Mouse (Mus musculus) MEL (cell line): Measurements from ENCODE around the gene Klf12. TPM values are rescaled to one million over a fixed set of nuclear protein-coding genes. Genes with fewer than 3 reads are reported as not detected.

Experiments
- DNase-seq: peaks from one replicate; pipeline ENCODE4 v3.0.0; 2011; ENCODE audit warnings: low read depth, low spot score
- H3K27ac ChIP-seq: 2 replicates; pipeline ENCODE4 v1.5.1; 2012; ENCODE audit warnings: low read depth, mild to moderate bottlenecking, control low read depth, low read length, moderate library complexity; ENCODE audit not compliant: control insufficient read depth
- H3K27me3 ChIP-seq, 2 experiments: fragments of 150-350 bp in 1 of 2; sonication (generic) in 1 of 2; 2 replicates each; pipeline ENCODE4 v1.6.1; 2012; ENCODE audit warnings: low read length in 2 of 2, mild to moderate bottlenecking in 2 of 2, improper control_type of control experiment in 1 of 2, moderate library complexity in 1 of 2; ENCODE audit not compliant: insufficient read depth in 2 of 2, control insufficient read depth in 1 of 2
- H3K36me3 ChIP-seq, 2 experiments: 2 replicates each; pipeline ENCODE4 v1.6.1; 2012 to 2014; ENCODE audit warnings: low read length in 2 of 2, improper control_type of control experiment in 1 of 2, inconsistent platforms in 1 of 2, mild to moderate bottlenecking in 1 of 2; ENCODE audit not compliant: insufficient read depth in 2 of 2, control insufficient read depth in 1 of 2
- H3K4me1 ChIP-seq, 2 experiments: fragments of 150-350 bp in 1 of 2; sonication (generic) in 1 of 2; 2 replicates each; pipeline ENCODE4 v1.6.1; 2012; ENCODE audit warnings: low read length in 2 of 2, improper control_type of control experiment in 1 of 2, mild to moderate bottlenecking in 1 of 2; ENCODE audit not compliant: insufficient read depth in 2 of 2, control insufficient read depth in 1 of 2
- H3K4me3 ChIP-seq, 2 experiments: fragments of 150-350 bp in 1 of 2; sonication (generic) in 1 of 2; 2 replicates each; pipeline ENCODE4 v1.5.1; 2012; ENCODE audit warnings: low read depth in 2 of 2, low read length in 2 of 2, mild to moderate bottlenecking in 2 of 2, moderate library complexity in 2 of 2, control low read depth in 1 of 2, improper control_type of control experiment in 1 of 2; ENCODE audit not compliant: control insufficient read depth in 1 of 2, insufficient read depth in 1 of 2
- H3K79me2 ChIP-seq: 2 replicates; pipeline ENCODE4 v1.6.1; 2012; ENCODE audit warnings: mild to moderate bottlenecking, low read length, moderate library complexity; ENCODE audit not compliant: control insufficient read depth, poor library complexity, insufficient read depth
- H3K9ac ChIP-seq: 2 replicates; pipeline ENCODE4 v1.6.1; 2012; ENCODE audit warnings: low read depth, mild to moderate bottlenecking, control low read depth, low read length, moderate library complexity; ENCODE audit not compliant: control insufficient read depth, poor library complexity, severe bottlenecking
- H3K9me3 ChIP-seq: fragments of 150-350 bp; sonication (generic); replicated peaks from 2 replicates; pipeline ENCODE4 v1.6.1; 2012; ENCODE audit warnings: mild to moderate bottlenecking, low read length, improper control_type of control experiment, moderate library complexity; ENCODE audit not compliant: insufficient read depth
- BHLHE40 ChIP-seq: IDR thresholded peaks from 2 replicates; pipeline ENCODE4 v1.6.1; 2012; ENCODE audit warnings: low read depth, mild to moderate bottlenecking, inconsistent platforms, low read length, improper control_type of control experiment, borderline replicate concordance
- CHD1 ChIP-seq: IDR thresholded peaks from 2 replicates; pipeline ENCODE4 v1.6.1; 2012; ENCODE audit warnings: low read depth, mild to moderate bottlenecking, inconsistent platforms, low read length, improper control_type of control experiment
- CHD2 ChIP-seq: IDR thresholded peaks from 2 replicates; pipeline ENCODE4 v1.6.1; 2011; ENCODE audit warnings: low read length, improper control_type of control experiment
- E2F4 ChIP-seq: IDR thresholded peaks from 2 replicates; pipeline ENCODE4 v1.6.1; 2011; ENCODE audit warnings: low read depth, low read length, improper control_type of control experiment, borderline replicate concordance
- EP300 ChIP-seq, 2 experiments: IDR thresholded peaks; 2 replicates each; pipeline ENCODE4 v1.6.1; 2011; ENCODE audit warnings: improper control_type of control experiment in 2 of 2, low read length in 2 of 2, low read depth in 1 of 2, mild to moderate bottlenecking in 1 of 2
- ETS1 ChIP-seq: IDR thresholded peaks from 2 replicates; pipeline ENCODE4 v1.6.1; 2012; ENCODE audit warnings: low read depth, mild to moderate bottlenecking, inconsistent platforms, low read length, improper control_type of control experiment, moderate library complexity
- GABPA ChIP-seq: IDR thresholded peaks from 2 replicates; pipeline ENCODE4 v1.6.1; 2012; ENCODE audit warnings: low read depth, mild to moderate bottlenecking, inconsistent platforms, low read length, improper control_type of control experiment, moderate library complexity
- KAT2A ChIP-seq: conservative IDR thresholded peaks from 2 replicates; pipeline ENCODE4 v1.6.1; 2012; ENCODE audit warnings: low read depth, low read length, improper control_type of control experiment, inconsistent platforms
- MAFK ChIP-seq: IDR thresholded peaks from 2 replicates; pipeline ENCODE4 v1.6.1; 2011; ENCODE audit warnings: low read depth, mild to moderate bottlenecking, low read length, improper control_type of control experiment, borderline replicate concordance
- MAX ChIP-seq: IDR thresholded peaks from 2 replicates; pipeline ENCODE4 v1.6.1; 2011; ENCODE audit warnings: low read length, improper control_type of control experiment
- MAZ ChIP-seq: IDR thresholded peaks from 2 replicates; pipeline ENCODE4 v1.6.1; 2012; ENCODE audit warnings: low read depth, mild to moderate bottlenecking, inconsistent platforms, low read length, improper control_type of control experiment
- MEF2A ChIP-seq: IDR thresholded peaks from 2 replicates; pipeline ENCODE4 v1.6.1; 2014; ENCODE audit warnings: low read depth, mild to moderate bottlenecking, inconsistent platforms, low read length, improper control_type of control experiment; ENCODE audit not compliant: poor library complexity, insufficient replicate concordance, severe bottlenecking; ENCODE audit errors: extremely low read depth
- MXI1 ChIP-seq: IDR thresholded peaks from 2 replicates; pipeline ENCODE4 v1.6.1; 2011; ENCODE audit warnings: mild to moderate bottlenecking, low read depth, low read length, improper control_type of control experiment
- MYB ChIP-seq: IDR thresholded peaks from 2 replicates; pipeline ENCODE4 v1.6.1; 2011; ENCODE audit warnings: mild to moderate bottlenecking, low read depth, low read length, improper control_type of control experiment
- MYC ChIP-seq: IDR thresholded peaks from 2 replicates; pipeline ENCODE4 v1.6.1; 2011; ENCODE audit warnings: low read depth, mild to moderate bottlenecking, low read length, improper control_type of control experiment, moderate library complexity
- NELFE ChIP-seq: IDR thresholded peaks from 2 replicates; pipeline ENCODE4 v1.6.1; 2011; ENCODE audit warnings: low read depth, low read length, improper control_type of control experiment
- POLR2A ChIP-seq, 2 experiments: IDR thresholded peaks; 2 replicates each; pipeline ENCODE4 v1.6.1; 2011 to 2012; ENCODE audit warnings: low read length in 2 of 2, mild to moderate bottlenecking in 2 of 2, control low read depth in 1 of 2, improper control_type of control experiment in 1 of 2, low read depth in 1 of 2, moderate library complexity in 1 of 2; ENCODE audit not compliant: control insufficient read depth in 1 of 2, insufficient read depth in 1 of 2, poor library complexity in 1 of 2
- SMC3 ChIP-seq: IDR thresholded peaks from 2 replicates; pipeline ENCODE4 v1.6.1; 2011; ENCODE audit warnings: low read depth, low read length, improper control_type of control experiment
- TAL1 ChIP-seq: IDR thresholded peaks from 2 replicates; pipeline ENCODE4 v1.6.1; 2012; ENCODE audit warnings: mild to moderate bottlenecking, inconsistent platforms, low read length, moderate library complexity, mixed read lengths
- USF2 ChIP-seq, 2 experiments: IDR thresholded peaks; 2 replicates each; pipeline ENCODE4 v1.6.1; 2011 to 2012; ENCODE audit warnings: improper control_type of control experiment in 2 of 2, low read length in 2 of 2, borderline replicate concordance in 1 of 2, inconsistent platforms in 1 of 2, low read depth in 1 of 2, mild to moderate bottlenecking in 1 of 2; ENCODE audit not compliant: insufficient read depth in 1 of 2
- ZC3H11A ChIP-seq: IDR thresholded peaks from 2 replicates; pipeline ENCODE4 v1.6.1; 2012; ENCODE audit warnings: low read depth, mild to moderate bottlenecking, inconsistent platforms, low read length, improper control_type of control experiment
- ZMIZ1 ChIP-seq: IDR thresholded peaks from 2 replicates; pipeline ENCODE4 v1.6.1; 2012; ENCODE audit warnings: low read depth, mild to moderate bottlenecking, inconsistent platforms, low read length, improper control_type of control experiment, moderate library complexity
- polyA plus RNA-seq, 2 experiments: library from polyadenylated mRNA; stranded (reverse) in 1 of 2; unstranded in 1 of 2; fragments of >175 nt in 1 of 2; fragments of >200 nt in 1 of 2; gene quantifications; 2 replicates each; pipeline versions ENCODE4 v1.2.1 to v1.2.4; 2012; ENCODE audit warnings: low replicate concordance in 2 of 2, low read depth in 1 of 2; ENCODE audit not compliant: insufficient read length in 2 of 2, insufficient read depth in 1 of 2, missing spikeins in 1 of 2
- total RNA-seq: library from RNA; depleted of rRNA; stranded (reverse); fragments of 300-350 nt; gene quantifications from 2 replicates; pipeline ENCODE4 v1.2.3, GENCODE M21; 2012

Gene Klf12
- total and polyA plus RNA-seq, 3 experiments = 0.42 to 1.2 TPM; not detected in 1

DNA sequence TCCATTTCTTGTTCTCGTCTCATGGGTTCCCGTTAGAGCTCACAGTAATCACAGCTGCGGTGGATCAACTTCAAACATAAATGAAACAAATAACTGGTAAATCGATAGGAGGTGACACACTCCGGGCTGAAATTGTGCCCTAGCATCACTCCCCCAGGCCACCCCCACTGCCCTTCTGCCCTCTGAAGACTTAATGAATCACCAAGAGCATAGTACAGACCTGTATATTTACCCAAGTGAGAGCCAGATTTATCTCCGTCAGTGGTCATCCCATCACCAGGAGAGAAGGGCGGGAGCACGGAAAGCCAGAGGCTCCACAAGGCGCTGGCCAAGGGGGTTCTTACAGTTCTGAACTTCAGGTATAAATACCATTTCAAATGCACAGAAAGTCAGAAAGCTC lies 150.2 kb downstream of the Klf12 start:
- Histone ChIP-seq H3K36me3 (no peaks in the 10 kb centered on the region), H3K27me3 (no peaks in the 10 kb centered on the region), H3K27ac (no peak overlapping the region), H3K4me3 (no peak overlapping the region), H3K9ac (no peak overlapping the region), H3K9me3 (no peaks in the 10 kb centered on the region), H3K4me1 (no peaks in the 10 kb centered on the region), H3K79me2 (no peaks in the 10 kb centered on the region)
- DNase-seq = no peak
- no peak for TF ChIP-seq POLR2A (IDR thresholded peaks at IDR 0.05; ENCODE audit: control insufficient read depth in 1 of 2, insufficient read depth in 1 of 2, low read depth in 1 of 2, low read length in 2 of 2, poor library complexity in 1 of 2)
- TF ChIP-seq ZMIZ1 = no peak
- TF ChIP-seq GABPA = no peak
- no peak for TF ChIP-seq EP300 (IDR thresholded peaks at IDR 0.05; ENCODE audit: low read depth in 1 of 2, low read length in 2 of 2)
- no peak for TF ChIP-seq E2F4
- TF ChIP-seq TAL1 = no peak
- no peak for TF ChIP-seq MXI1
- TF ChIP-seq USF2 (IDR thresholded peaks at IDR 0.05; ENCODE audit: borderline replicate concordance in 1 of 2, insufficient read depth in 1 of 2, low read depth in 1 of 2, low read length in 2 of 2) = no peak
- TF ChIP-seq ZC3H11A = no peak
- TF ChIP-seq MAZ = no peak
- no peak for TF ChIP-seq KAT2A
- no peak for TF ChIP-seq BHLHE40
- TF ChIP-seq CHD1 = no peak
- TF ChIP-seq ETS1 = no peak
- no peak for TF ChIP-seq SMC3
- no peak for TF ChIP-seq MYC
- no peak for TF ChIP-seq MAX
- no peak for TF ChIP-seq MAFK
- TF ChIP-seq, all 39 proteins: peak for 0

DNA sequence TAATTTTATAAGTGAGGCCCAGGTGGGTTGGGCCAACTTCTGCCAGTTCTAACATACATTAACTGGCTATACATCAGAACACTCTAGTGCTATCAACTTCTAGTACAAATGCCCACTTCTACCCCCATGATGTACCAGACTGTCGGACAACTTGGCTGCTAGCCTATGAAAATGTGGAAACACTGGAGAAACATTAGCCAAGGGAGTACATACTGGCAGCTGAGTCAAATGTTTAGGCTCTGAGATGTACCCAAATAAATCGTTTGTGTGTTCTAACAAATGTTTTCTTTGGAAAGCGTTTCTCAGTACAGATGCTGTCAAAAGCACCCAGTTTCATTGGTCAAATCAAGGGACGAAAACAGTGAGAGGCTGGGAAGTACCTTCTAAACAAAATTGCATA lies 152.0 kb downstream of the Klf12 start:
- Histone ChIP-seq H3K36me3 (no peaks in the 10 kb centered on the region), H3K27me3 (no peaks in the 10 kb centered on the region), H3K4me1 (no peaks in the 10 kb centered on the region), H3K4me3 (no peak overlapping the region), H3K9ac (no peak overlapping the region), H3K79me2 (no peaks in the 10 kb centered on the region), H3K27ac (no peak overlapping the region), H3K9me3 (no peaks in the 10 kb centered on the region)
- TF ChIP-seq MYB = no peak
- no peak for TF ChIP-seq NELFE
- TF ChIP-seq CHD2 = no peak
- no peak for TF ChIP-seq MEF2A
- DNase-seq = no peak
